Comparison of ENCODE assay signal across 8 mouse cellular contexts in genomic region chr7:28981651-28982273, GRCm38 (mm10). TPM values are rescaled to one million over a fixed set of nuclear protein-coding genes. Genes with fewer than 3 reads are reported as not detected.
A peak's percentile ranks its signal among the peaks of the same experiment; 100 is the strongest.
DNase-seq lines count a peak whose midpoint lies in the region; ATAC-seq lines count a peak whose summit lies in the region.

Gene Eif3k (minus strand): TSS chr7:28981864.
Gene Map4k1 (plus strand): TSS chr7:28982050.

- H3K27me3 ChIP-seq in hindbrain, embryonic 15.5 days = no peaks in the 10 kb centered on the region

- WGBS in hindbrain, embryonic 15.5 days = under 1% methylated on average over 36 of the region's 36 CpGs

- H3K9me3 ChIP-seq in hindbrain, embryonic 15.5 days = no peaks in the 10 kb centered on the region

- peaks cover 15% of the 10 kb centered on the region for H3K4me1 ChIP-seq in hindbrain, embryonic 15.5 days (replicated peaks)

- peaks cover 22% of the 10 kb centered on the region for H3K36me3 ChIP-seq in hindbrain, embryonic 15.5 days

- peak within 1 kb of the TSS; percentile 89 for H3K4me2 ChIP-seq in hindbrain, embryonic 15.5 days

- H3K4me3 ChIP-seq in hindbrain, embryonic 15.5 days = peak within 1 kb of the TSS; percentile 67

- H3K9ac ChIP-seq in hindbrain, embryonic 15.5 days = peak within 1 kb of the TSS; percentile 60

- ATAC-seq in hindbrain, embryonic 15.5 days (ENCODE audit: low FRiP score, low read depth) = peak; percentile 97

- peak; percentile 98 for DNase-seq in T-cell, adult 2 months (ENCODE audit: low spot score)
- peak; percentile 93 to 97 for DNase-seq in cerebellum, postnatal 36 days
- DNase-seq in frontal cortex, postnatal 36 days (ENCODE audit: low spot score in 2 of 2) = peak; percentile 94 to 99
- peak; percentile 98 for DNase-seq in left cerebral cortex, adult 11 months (ENCODE audit: low spot score)
- DNase-seq in lung, postnatal 4 days = peak; percentile 97
- DNase-seq in retina, postnatal 7 days (ENCODE audit: low read depth, low spot score) = peak; percentile 99
- DNase-seq in urinary bladder, adult 2 months (ENCODE audit: low spot score) = peak; percentile 66

- H3K27ac ChIP-seq in hindbrain, embryonic 15.5 days (replicated peaks) = peak within 1 kb of the TSS; percentile 79

RNA-seq across cellular contexts. Expression of gene Eif3k, which starts in this region (rescaled TPM):
- polyA plus RNA-seq in hindbrain, embryonic 15.5 days (2015; fragmentation: Nextera tagmentation; extraction: Ambion mirVana) = 283 and 294 TPM in 2 replicates
- polyA plus RNA-seq in urinary bladder, adult 2 months (2012; rRNA removed) = 368 and 380 TPM in 2 replicates

RNA-seq across cellular contexts. Expression of gene Map4k1, which starts in this region (rescaled TPM):
- polyA plus RNA-seq in hindbrain, embryonic 15.5 days (2015; fragmentation: Nextera tagmentation; extraction: Ambion mirVana) = 10.6 and 10.8 TPM in 2 replicates
- polyA plus RNA-seq in urinary bladder, adult 2 months (2012; rRNA removed) = 3.6 and 3.8 TPM in 2 replicates

Comparison
In these comparisons a context has a peak if more than half of its experiments do, and no peak if none do; other contexts are left out.
1. Peak in every context shown above with its lines: DNase-seq, ATAC-seq, H3K4me3 ChIP-seq and H3K27ac ChIP-seq.